Mouse (Mus musculus): ENCODE results near the gene Oosp2.
A peak's percentile ranks its signal among the peaks of the same experiment; 100 is the strongest.

Gene Oosp2

GRCm38 (mm10) chr19:11660459-11660858 lies at the start of gene Oosp2:
Oosp2 (minus strand) TSS chr19:11660559.
- DNase-seq (ENCODE audit: low spot score): no peak

- DNase-seq (ENCODE audit: low spot score): no peak
Observed at GRCm38 (mm10) chr19:11698342-11698741, 38.0 kb upstream of the Oosp2 start.

GRCm38 (mm10) chr19:11696755-11697154 lies 36.4 kb upstream of the Oosp2 start, which contains the start of gene Oosp3:
Oosp3 (plus strand) TSS chr19:11697055.
- DNase-seq (ENCODE audit: low spot score): no peak

GRCm38 (mm10) chr19:11691454-11691853 lies 31.1 kb upstream of the Oosp2 start:
- DNase-seq (ENCODE audit: low spot score): no peak

- DNase-seq (ENCODE audit: low spot score): no peak
Observed at GRCm38 (mm10) chr19:11690839-11691238, 30.5 kb upstream of the Oosp2 start, which contains the start of gene Oosp1. Oosp1 (minus strand) TSS chr19:11691150.

GRCm38 (mm10) chr19:11661562-11661961 lies 1.2 kb upstream of the Oosp2 start:
- DNase-seq (ENCODE audit: low spot score): no peak

- no peak for DNase-seq (ENCODE audit: low spot score)
Observed at GRCm38 (mm10) chr19:11659142-11659541, 1.2 kb downstream of the Oosp2 start.

GRCm38 (mm10) chr19:11649564-11649963 lies 10.8 kb downstream of the Oosp2 start:
- DNase-seq (ENCODE audit: low spot score): no peak

- DNase-seq (ENCODE audit: low spot score): no peak
Observed at GRCm38 (mm10) chr19:11646166-11646565, 14.2 kb downstream of the Oosp2 start.

GRCm38 (mm10) chr19:11640732-11641131 lies 19.6 kb downstream of the Oosp2 start, which contains the start of gene Ms4a3:
Ms4a3 (minus strand) TSS chr19:11640851.
- no peak for DNase-seq (ENCODE audit: low spot score)

- DNase-seq (ENCODE audit: low spot score): no peak
Observed at GRCm38 (mm10) chr19:11639038-11639437, 21.3 kb downstream of the Oosp2 start.

GRCm38 (mm10) chr19:11635572-11635971 lies 24.8 kb downstream of the Oosp2 start:
- no peak for DNase-seq (ENCODE audit: low spot score)

GRCm38 (mm10) chr19:11634330-11634729 lies 26.0 kb downstream of the Oosp2 start:
- no peak for DNase-seq (ENCODE audit: low spot score)

- DNase-seq (ENCODE audit: low spot score): no peak
Observed at GRCm38 (mm10) chr19:11633732-11634131, 26.6 kb downstream of the Oosp2 start.

- no peak for DNase-seq (ENCODE audit: low spot score)
Observed at GRCm38 (mm10) chr19:11625231-11625630, 35.1 kb downstream of the Oosp2 start.

GRCm38 (mm10) chr19:11624800-11625199 lies 35.6 kb downstream of the Oosp2 start:
- no peak for DNase-seq (ENCODE audit: low spot score)

GRCm38 (mm10) chr19:11623551-11623950 lies 36.8 kb downstream of the Oosp2 start, which contains the start of gene Ms4a2:
Ms4a2 (minus strand) TSS chr19:11623719.
- no peak for DNase-seq (ENCODE audit: low spot score)

GRCm38 (mm10) chr19:11617983-11618382 lies 42.4 kb downstream of the Oosp2 start:
- DNase-seq (ENCODE audit: low spot score): no peak

GRCm38 (mm10) chr19:11614805-11615204 lies 45.6 kb downstream of the Oosp2 start:
- DNase-seq (ENCODE audit: low spot score): no peak

- DNase-seq (ENCODE audit: low spot score): no peak
Observed at GRCm38 (mm10) chr19:11613776-11614443, 46.4 kb downstream of the Oosp2 start.

- no peak for DNase-seq (ENCODE audit: low spot score)
Observed at GRCm38 (mm10) chr19:11613084-11613483, 47.3 kb downstream of the Oosp2 start.

- DNase-seq (ENCODE audit: low spot score): no peak
Observed at GRCm38 (mm10) chr19:11612293-11612692, 48.1 kb downstream of the Oosp2 start.

- peak; percentile 12 for DNase-seq (ENCODE audit: low spot score)
Observed at GRCm38 (mm10) chr19:11611541-11611945, 48.8 kb downstream of the Oosp2 start.

- peak; percentile 23 for DNase-seq (ENCODE audit: low spot score)
Observed at GRCm38 (mm10) chr19:11608172-11608571, 52.2 kb downstream of the Oosp2 start.

All from spleen, adult 12 weeks (tissue).